Mouse (Mus musculus) lung, postnatal 36 days (tissue): ENCODE measurements around the gene Naa50.

Experiments
- DNase-seq: peaks from one replicate; pipeline ENCODE4 v3.0.0; 2022; ENCODE audit warnings: mixed read lengths

The Naa50 gene

DNA sequence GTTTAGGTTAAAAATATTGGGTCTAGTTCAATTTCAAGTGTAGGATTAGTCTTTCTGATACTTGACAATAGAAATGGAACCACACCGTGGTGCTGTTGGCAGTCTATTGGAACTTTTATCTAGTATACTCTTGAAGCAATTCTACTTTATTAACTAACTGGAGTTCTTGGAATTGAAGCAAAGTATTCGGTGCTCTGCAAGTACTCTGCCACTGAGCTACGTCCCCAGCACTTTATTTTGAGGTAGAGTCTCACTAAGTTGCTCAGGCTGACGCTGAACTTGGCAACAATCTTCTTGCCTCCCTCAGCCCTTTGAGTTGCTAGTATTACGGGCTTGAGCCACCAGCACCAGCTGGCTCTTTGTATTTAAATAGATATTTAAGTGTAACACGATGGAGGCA, 1.9 kb downstream of the Naa50 start:
- DNase-seq = no peak

DNA sequence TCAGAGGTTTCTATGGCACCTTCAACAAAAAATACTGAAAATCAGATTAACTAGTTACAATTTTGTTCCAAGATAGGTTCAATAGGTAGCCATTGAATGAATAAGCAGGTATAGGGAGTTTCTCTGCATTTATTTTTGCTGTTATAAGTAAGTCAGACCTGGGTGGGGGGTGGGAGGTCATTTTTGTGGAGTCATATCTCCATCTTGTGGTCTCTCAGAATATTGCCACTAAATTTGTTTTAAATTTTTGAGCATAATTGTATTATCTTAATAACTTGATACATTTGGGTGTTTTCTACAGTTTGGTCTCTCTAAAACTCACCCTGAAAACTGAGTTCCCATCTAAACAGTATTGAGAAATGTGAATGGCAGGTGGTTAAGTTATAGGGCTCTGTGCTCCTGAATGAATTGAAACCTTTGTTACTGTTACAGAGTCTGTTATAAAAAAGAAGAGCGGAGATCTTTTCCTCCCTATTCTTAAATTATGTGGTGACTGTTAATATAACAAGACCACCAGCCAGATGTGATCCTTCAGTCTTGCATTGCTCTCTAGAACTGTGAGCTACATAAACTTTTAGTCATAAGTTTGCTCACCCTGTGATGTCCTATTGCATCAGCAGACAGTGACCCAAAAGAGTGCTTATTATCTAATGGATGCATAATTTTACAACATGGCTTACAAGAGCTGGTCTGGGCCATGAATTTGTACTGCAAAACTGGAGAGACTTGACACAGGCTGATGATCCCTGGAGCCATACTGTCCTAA, 9.6 kb downstream of the Naa50 start:
- DNase-seq = no peak

DNA sequence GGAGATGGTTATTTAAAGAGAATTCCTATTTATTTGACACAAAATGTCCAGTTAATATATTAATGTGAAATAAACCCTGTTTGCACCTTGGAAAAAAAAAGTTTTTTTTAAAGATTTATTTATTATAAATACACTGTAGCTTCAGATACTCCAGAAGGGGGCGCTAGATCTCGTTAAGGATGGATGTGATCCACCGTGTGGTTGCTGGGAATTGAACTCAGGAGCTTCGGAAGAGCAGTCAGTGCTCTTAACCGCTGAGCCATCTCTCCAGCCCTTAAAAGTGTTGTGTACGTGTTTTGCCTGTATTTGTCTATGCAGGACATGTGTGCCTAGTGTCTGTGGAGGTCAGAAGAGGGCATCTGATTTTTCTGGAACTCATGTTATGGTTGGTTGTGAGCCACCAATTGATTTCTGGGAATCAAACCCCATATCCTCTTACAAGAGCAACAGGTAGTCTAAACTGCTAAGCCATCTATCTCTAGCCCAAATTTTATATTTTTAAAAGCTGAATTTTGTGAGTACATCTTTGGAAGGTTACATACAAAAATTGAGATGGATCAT, 14.9 kb downstream of the Naa50 start:
- DNase-seq = no peak

GRCm38 (mm10) chr16:44159325-44159724, 19.7 kb downstream of the Naa50 start:
- DNase-seq = no peak

- DNase-seq = no peak
These were observed 24.2 kb downstream of the Naa50 start for GRCm38 (mm10) chr16:44163831-44164230.

DNA sequence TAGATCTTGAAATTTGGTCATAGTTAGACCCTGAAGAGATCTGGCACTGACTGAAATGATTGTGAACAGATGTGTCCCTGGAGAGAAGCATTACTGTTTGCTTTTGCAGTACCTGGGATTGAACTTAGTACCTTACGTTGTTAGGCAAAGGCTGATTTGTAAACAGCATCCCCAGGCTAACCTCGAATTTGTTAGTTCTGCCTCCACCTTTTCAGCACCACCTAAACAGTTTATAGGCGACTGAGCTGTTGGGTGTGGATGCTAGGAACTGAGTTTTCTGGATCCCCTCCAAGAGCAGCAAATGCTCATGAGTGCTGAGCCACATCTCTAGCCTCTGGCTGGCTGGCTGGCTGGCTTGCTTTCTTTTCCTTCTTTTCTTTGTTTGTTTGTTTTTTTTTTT, 25.6 kb downstream of the Naa50 start:
- no peak for DNase-seq

GRCm38 (mm10) chr16:44168990-44169389, 29.4 kb downstream of the Naa50 start:
- no peak for DNase-seq

DNA sequence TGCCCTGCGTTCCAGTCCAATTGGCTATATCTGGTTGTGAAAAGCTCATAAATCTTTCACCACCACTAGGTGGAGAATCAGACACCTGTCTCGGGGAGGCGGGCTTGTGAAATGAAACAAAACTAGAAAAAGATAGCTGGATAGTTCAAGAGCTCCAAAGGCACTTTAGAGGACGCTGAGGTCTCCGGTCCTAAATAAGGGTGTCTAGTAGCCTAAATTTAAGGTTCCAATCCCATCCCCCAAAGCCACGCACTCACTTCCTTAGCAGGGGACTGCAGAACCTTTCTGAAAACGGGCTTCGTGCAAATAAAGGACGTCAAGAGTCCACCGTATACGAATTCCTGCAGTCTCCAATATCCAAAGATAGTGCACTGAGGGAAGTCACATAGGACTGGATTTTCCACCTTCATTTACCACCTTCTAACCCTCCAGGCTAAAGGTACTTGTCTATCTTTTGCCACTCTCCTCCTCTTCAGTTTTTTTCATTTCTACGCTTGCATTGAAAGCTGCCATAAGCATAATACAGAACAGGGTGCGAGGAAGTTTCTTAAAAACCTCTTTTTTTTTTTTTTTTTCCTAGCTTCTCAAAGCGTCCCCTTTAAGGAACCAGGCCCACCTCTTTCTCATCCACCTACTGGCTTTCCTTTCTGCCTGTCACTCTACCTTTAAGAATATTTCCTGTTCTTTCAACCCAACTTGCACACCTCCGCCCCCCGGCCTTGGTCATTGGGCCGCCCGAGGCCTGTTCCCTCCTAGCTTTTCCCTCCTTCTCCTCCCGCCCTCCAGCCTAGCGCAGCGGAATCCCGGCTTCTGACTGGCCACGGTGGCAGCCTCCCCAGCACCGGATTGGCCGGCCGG, 32.9 kb downstream of the Naa50 start:
- DNase-seq = peak; percentile 99

DNA sequence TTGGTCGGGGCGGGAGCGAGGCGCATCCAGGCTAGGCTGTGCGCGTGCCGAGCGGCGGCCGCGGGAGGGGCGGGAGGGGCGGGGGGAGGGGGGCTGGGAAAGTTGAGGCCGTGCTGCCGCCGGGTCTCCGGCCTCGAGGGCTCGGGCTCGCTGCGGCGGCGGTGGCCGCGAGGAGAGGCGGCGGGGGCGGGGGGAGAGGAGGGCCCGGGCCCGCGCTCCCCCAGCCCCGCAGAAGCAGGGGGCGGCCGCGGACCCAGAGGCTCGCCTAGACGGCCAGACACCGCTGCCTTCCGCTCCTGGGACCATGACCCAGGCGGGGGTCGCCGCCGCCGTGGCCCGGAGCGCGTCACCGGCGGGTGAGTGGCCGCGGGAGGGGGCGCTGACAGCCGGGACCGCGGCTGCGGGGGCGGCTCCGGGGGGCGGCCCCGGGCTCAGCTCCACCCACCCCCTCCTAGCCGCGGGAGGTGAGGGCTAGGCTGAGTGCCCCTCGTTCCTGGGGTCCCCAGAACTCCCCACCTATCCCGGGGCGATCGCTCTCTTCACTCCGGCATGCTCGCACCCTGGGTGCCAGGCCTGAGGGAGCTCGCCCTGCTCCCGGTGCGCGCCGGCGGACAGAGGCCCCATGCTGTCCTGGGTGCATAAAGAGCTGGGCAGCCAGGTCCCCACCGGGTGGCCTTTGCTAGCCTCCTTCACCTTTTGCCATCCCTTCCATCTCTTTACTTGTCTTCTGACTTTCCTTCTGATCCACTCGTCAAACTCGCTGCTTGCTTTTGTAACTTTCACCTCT, 33.7 kb downstream of the Naa50 start, which contains the start of gene Usf3:
Usf3 (plus strand) TSS at position 92 of the 787 bp plus-strand sequence.
- DNase-seq = peak; percentile 57

- DNase-seq = no peak
These were observed 34.4 kb downstream of the Naa50 start for GRCm38 (mm10) chr16:44173966-44174530.

DNA sequence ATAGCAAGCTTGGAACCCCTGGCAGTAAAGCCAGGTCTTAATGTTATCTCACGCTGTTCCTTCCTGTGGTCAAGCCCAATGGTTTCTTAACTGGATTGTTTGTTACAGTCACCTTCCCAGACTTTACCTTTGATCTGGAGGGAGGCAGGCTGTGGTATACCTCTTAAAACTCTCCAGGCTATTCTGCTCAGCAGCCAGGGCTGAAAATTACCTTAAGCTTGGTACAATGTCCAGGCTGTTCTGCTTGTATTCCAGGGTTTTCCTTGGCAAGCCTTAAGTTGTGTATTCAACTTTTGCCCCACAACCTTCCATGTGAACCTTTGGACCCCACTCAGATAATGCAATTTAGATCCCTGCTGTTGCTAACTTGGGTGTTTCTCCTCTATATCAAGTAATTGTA, 35.4 kb downstream of the Naa50 start:
- DNase-seq = no peak

GRCm38 (mm10) chr16:44176511-44176910, 36.9 kb downstream of the Naa50 start:
- no peak for DNase-seq

GRCm38 (mm10) chr16:44178555-44178954, 38.9 kb downstream of the Naa50 start:
- peak; percentile 77 for DNase-seq

DNA sequence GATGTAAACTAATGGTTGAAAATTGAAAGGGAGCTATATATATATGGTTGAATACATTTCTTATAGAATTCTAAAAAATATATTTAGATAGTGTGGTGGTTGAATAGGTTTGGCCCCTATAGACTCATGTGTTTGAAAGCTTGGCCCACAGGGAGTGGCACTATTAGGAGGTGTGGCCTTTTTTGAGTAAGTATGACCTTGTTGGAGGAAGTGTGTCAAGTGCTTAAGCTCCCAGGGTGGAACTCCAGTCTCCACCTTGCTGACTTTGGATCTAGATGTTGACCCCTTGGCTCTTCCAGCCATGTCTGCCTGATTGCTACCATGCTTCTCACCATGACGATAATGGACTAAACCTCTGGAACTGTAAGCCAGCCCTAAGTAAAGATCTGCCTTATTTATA, 43.0 kb downstream of the Naa50 start:
- DNase-seq = no peak

GRCm38 (mm10) chr16:44184769-44185168, 45.1 kb downstream of the Naa50 start:
- DNase-seq = no peak

GRCm38 (mm10) chr16:44187172-44187571, 47.5 kb downstream of the Naa50 start:
- no peak for DNase-seq

GRCm38 (mm10) chr16:44188766-44189165, 49.1 kb downstream of the Naa50 start:
- DNase-seq = no peak

DNA sequence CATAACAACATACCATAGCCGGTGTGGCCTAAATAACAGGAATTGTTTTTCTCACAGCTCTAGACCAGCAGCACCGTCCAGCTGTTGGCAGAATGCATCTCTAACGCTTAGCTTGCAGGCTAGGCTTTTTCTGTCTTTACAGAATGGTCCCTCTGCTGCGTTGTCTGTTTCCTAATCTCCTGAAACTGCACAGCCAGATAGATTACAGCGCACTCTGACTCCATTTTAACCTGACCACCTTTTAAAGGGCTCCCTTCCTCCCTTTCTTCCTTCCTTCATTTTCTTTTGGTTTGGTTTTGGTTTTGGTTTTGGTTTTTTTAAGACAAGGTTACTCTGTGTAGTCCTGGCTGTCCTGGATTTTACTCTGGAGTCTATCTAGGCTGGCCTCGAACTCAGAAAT, 50.4 kb downstream of the Naa50 start:
- no peak for DNase-seq

- no peak for DNase-seq
These were observed 51.3 kb downstream of the Naa50 start for GRCm38 (mm10) chr16:44190968-44191367.

DNA sequence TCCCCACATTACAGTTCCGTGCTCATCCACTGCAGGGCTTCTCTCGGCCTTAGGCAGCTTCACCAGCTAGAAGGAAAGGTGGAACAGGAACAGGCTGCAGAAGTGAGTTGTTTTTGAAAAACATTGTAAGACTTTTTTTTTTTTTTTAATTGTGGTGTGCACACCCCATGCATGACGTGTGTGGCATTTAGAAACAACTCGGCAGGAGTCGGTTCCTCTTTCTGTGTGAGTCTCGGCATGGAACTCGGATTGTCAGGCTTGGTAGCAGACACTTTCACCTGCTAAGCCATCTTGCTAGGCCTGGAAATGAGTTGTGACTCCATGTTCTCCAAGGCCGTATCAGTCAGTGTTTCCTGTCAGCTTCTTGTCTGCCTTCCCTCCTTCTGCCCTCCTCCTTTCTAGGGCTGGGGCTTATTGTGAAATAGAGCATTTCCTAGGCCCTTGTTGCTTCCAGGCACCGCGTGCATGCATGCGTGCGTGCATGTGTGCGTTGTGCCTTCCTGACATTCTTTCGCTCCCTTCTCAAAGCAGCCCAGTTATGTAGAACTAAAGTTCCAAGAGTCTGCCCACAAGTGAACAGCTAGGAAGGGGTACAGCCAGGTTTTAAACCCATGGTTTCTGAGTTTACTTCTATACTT, 59.6 kb downstream of the Naa50 start:
- DNase-seq = peak; percentile 50

DNA sequence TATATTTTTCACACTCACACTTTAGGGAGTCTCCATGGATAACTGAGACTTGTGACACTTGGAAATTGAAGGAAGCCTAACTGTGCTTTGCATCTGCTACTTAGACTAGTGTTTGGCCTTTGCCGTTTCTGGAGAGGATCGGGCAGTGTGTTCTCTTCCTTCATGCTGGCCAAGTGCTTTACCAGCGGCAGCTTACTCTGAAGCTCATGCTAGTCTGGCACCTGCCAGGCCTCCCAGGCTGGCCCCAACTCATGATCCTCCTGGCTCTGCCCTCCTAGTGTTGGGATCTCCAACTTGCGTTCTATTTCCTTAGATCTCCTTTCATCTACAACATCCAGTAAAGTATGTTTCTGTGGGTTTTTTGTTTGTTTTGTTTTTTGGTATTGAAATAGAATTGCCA, 60.5 kb downstream of the Naa50 start:
- no peak for DNase-seq

DNA sequence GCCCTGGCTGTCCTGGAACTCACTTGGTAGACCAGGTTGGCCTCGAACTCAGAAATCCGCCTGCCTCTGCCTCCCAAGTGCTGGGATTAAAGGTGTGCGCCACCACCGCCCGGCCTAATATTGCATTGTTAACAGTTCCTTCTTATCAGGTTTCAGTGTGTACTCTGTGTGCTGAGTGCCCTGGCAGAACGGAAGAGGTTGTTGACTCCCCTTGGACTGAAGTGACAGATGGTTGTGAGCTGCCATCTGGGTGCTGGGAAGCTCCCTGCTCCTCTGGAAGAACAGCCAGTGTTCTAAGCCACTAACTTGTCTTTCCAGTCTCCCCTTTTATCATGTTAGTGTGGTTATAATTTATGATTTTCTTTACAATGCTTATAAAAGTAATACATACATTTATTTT, 64.7 kb downstream of the Naa50 start:
- DNase-seq = peak; percentile 59
